In genomic region chr7:142145413-142145940, GRCm38 (mm10) we compare ENCODE assay signal across 23 mouse cellular contexts. TPM values are rescaled to one million over a fixed set of nuclear protein-coding genes. Genes with fewer than 3 reads are reported as not detected.
DNase-seq lines count a peak whose midpoint lies in the region; ATAC-seq and TF ChIP-seq lines count a peak whose summit lies in the region.
"Had no signal": no experiment of that assay in that cellular context is flagged by ENCODE, and none has a peak within 500 bp of the region (broad histone marks: within the 10 kb centered on the region; RNA-seq: fewer than 3 reads in every experiment).

No protein-coding gene starts in this region.

- no peak for TF ChIP-seq POLR2A in cortical plate, adult 2 months (IDR thresholded peaks at IDR 0.05; ENCODE audit: extremely low read depth, insufficient read depth, low read length)

- H3K36me3 ChIP-seq in intestine, postnatal 0 days (ENCODE audit: control insufficient read depth, insufficient read depth) = no peaks in the 10 kb centered on the region
- H3K36me3 ChIP-seq in intestine, embryonic 15.5 days = no peaks in the 10 kb centered on the region
- H3K36me3 ChIP-seq: embryonic facial prominence, embryonic 12.5 days; heart, embryonic 13.5 days; kidney, embryonic 15.5 days; limb, embryonic 15.5 days; lung, embryonic 15.5 days had no signal

- peak; percentile 20 to 28 for DNase-seq in right cerebral cortex, adult 2 months (ENCODE audit: low spot score in 2 of 2)
- DNase-seq in right cerebral cortex, postnatal 10 days (ENCODE audit: low spot score in 2 of 2) = no peak
- DNase-seq in heart, adult 9 months (ENCODE audit: low spot score in 2 of 2) = no peak
- DNase-seq in urinary bladder, postnatal 36 days (ENCODE audit: low spot score in 2 of 2) = no peak

- ATAC-seq in intestine, postnatal 0 days = no peak
- ATAC-seq in intestine, embryonic 15.5 days = no peak
- ATAC-seq: forebrain, postnatal 0 days; hindbrain, postnatal 0 days had no signal

- H3K4me2 ChIP-seq in intestine, postnatal 0 days (replicated peaks; ENCODE audit: low read depth) = no peak overlapping the region
- H3K4me2 ChIP-seq in intestine, embryonic 15.5 days (replicated peaks) = no peak overlapping the region
- H3K4me2 ChIP-seq: embryonic facial prominence, embryonic 12.5 days; heart, embryonic 13.5 days; kidney, embryonic 15.5 days; limb, embryonic 15.5 days; lung, embryonic 15.5 days; midbrain, embryonic 11.5 days had no signal

- H3K4me3 ChIP-seq in intestine, postnatal 0 days (ENCODE audit: low read depth, low read length) = no peak overlapping the region
- H3K4me3 ChIP-seq in intestine, embryonic 15.5 days (replicated peaks) = no peak overlapping the region
- no peak overlapping the region for H3K4me3 ChIP-seq in cortical plate, adult 2 months (ENCODE audit: insufficient read depth, low read length)
- H3K4me3 ChIP-seq: embryonic facial prominence, embryonic 12.5 days; heart, embryonic 13.5 days; kidney, embryonic 15.5 days; left cerebral cortex, adult 2 months; limb, embryonic 15.5 days; lung, embryonic 15.5 days had no signal

- no peak overlapping the region for H3K9ac ChIP-seq in intestine, postnatal 0 days (ENCODE audit: low read depth, low read length)
- H3K9ac ChIP-seq in intestine, embryonic 15.5 days = no peak overlapping the region
- H3K9ac ChIP-seq: embryonic facial prominence, embryonic 12.5 days; forebrain, postnatal 0 days; heart, embryonic 13.5 days; kidney, embryonic 15.5 days; limb, embryonic 15.5 days; liver, embryonic 14.5 days; lung, embryonic 15.5 days had no signal

- H3K9me3 ChIP-seq in intestine, postnatal 0 days (ENCODE audit: control insufficient read depth) = no peaks in the 10 kb centered on the region
- no peaks in the 10 kb centered on the region for H3K9me3 ChIP-seq in intestine, embryonic 15.5 days
- H3K9me3 ChIP-seq: embryonic facial prominence, embryonic 12.5 days; heart, embryonic 13.5 days; kidney, embryonic 15.5 days; limb, embryonic 15.5 days; lung, embryonic 15.5 days had no signal

- no peaks in the 10 kb centered on the region for H3K4me1 ChIP-seq in intestine, postnatal 0 days (replicated peaks; ENCODE audit: control insufficient read depth, insufficient read depth, low read length)
- no peaks in the 10 kb centered on the region for H3K4me1 ChIP-seq in intestine, embryonic 15.5 days (replicated peaks)
- no peaks in the 10 kb centered on the region for H3K4me1 ChIP-seq in cortical plate, adult 2 months (ENCODE audit: control insufficient read depth, insufficient read depth, low read length)
- H3K4me1 ChIP-seq: embryonic facial prominence, embryonic 12.5 days; kidney, embryonic 15.5 days; limb, embryonic 15.5 days; lung, embryonic 15.5 days had no signal

- peak; percentile 65 for TF ChIP-seq CTCF in intestine, postnatal 0 days (IDR thresholded peaks at IDR 0.05; ENCODE audit: low read depth)
- TF ChIP-seq CTCF in cortical plate, adult 2 months (IDR thresholded peaks at IDR 0.05; ENCODE audit: extremely low read depth, insufficient read depth, low read length) = 0 out of 2 replicates have a peak, but pooled peaks have one; percentile 13

- peaks cover 6% of the 10 kb centered on the region; the same call in 1 of the 2 replicates for H3K27me3 ChIP-seq in intestine, postnatal 0 days (replicated peaks; ENCODE audit: control insufficient read depth, insufficient read depth, low read length)
- no peaks in the 10 kb centered on the region for H3K27me3 ChIP-seq in intestine, embryonic 15.5 days (replicated peaks)
- H3K27me3 ChIP-seq: limb, embryonic 15.5 days; lung, embryonic 15.5 days had no signal

- 34% methylated on average over 4 of the region's 4 CpGs for WGBS in intestine, postnatal 0 days
- WGBS in intestine, embryonic 15.5 days = 26% methylated on average over 4 of the region's 4 CpGs

- H3K27ac ChIP-seq in intestine, postnatal 0 days (ENCODE audit: low read depth, low read length) = no peak overlapping the region
- H3K27ac ChIP-seq in intestine, embryonic 15.5 days = no peak overlapping the region
- no peak overlapping the region for H3K27ac ChIP-seq in cortical plate, adult 2 months (ENCODE audit: insufficient read depth, low read length)
- H3K27ac ChIP-seq: embryonic facial prominence, embryonic 12.5 days; heart, embryonic 13.5 days; hindbrain, postnatal 0 days; kidney, embryonic 15.5 days; left cerebral cortex, adult 2 months; limb, embryonic 15.5 days; liver, embryonic 14.5 days; lung, embryonic 15.5 days had no signal

RNA-seq across cellular contexts. Expression of gene Gm45337, which starts 1.1 kb away (rescaled TPM):
- polyA plus RNA-seq in intestine, postnatal 0 days (2015; fragmentation: Nextera tagmentation; extraction: Ambion mirVana) = not detected in 2 replicates
- polyA plus RNA-seq in intestine, embryonic 15.5 days (2015; fragmentation: Nextera tagmentation; extraction: Ambion mirVana) = not detected in 2 replicates
- polyA plus RNA-seq in cortical plate, adult 2 months (2012; rRNA removed) = not detected in 2 replicates
- polyA plus RNA-seq: brain, embryonic 14.5 days; C2C12; embryonic facial prominence, embryonic 12.5 days; forebrain, embryonic 11.5 days; forebrain, postnatal 0 days; heart, embryonic 13.5 days; hindbrain, embryonic 11.5 days; hindbrain, postnatal 0 days; kidney, embryonic 15.5 days; large intestine, adult 2 months; limb, embryonic 15.5 days; liver, embryonic 14.5 days; lung, embryonic 15.5 days; midbrain, embryonic 11.5 days; testis, adult 2 months had no signal

RNA-seq across cellular contexts. Expression of gene Gm39115, which starts 9.6 kb away (rescaled TPM):
- polyA plus RNA-seq in intestine, postnatal 0 days (2015; fragmentation: Nextera tagmentation; extraction: Ambion mirVana) = not detected in 2 replicates
- polyA plus RNA-seq in intestine, embryonic 15.5 days (2015; fragmentation: Nextera tagmentation; extraction: Ambion mirVana) = not detected in 2 replicates
- polyA plus RNA-seq in cortical plate, adult 2 months (2012; rRNA removed) = not detected in 2 replicates
- polyA plus RNA-seq: brain, embryonic 14.5 days; C2C12; embryonic facial prominence, embryonic 12.5 days; forebrain, embryonic 11.5 days; forebrain, postnatal 0 days; heart, embryonic 13.5 days; hindbrain, embryonic 11.5 days; hindbrain, postnatal 0 days; kidney, embryonic 15.5 days; large intestine, adult 2 months; limb, embryonic 15.5 days; liver, embryonic 14.5 days; lung, embryonic 15.5 days; midbrain, embryonic 11.5 days; testis, adult 2 months had no signal

RNA-seq across cellular contexts. Expression of gene Gm29735, which starts 11.4 kb away (rescaled TPM):
- polyA plus RNA-seq in intestine, postnatal 0 days (2015; fragmentation: Nextera tagmentation; extraction: Ambion mirVana) = not detected in 2 replicates
- polyA plus RNA-seq in intestine, embryonic 15.5 days (2015; fragmentation: Nextera tagmentation; extraction: Ambion mirVana) = not detected in 2 replicates
- not detected in 2 replicates for polyA plus RNA-seq in cortical plate, adult 2 months (2012; rRNA removed)
- polyA plus RNA-seq: brain, embryonic 14.5 days; C2C12; embryonic facial prominence, embryonic 12.5 days; forebrain, embryonic 11.5 days; forebrain, postnatal 0 days; heart, embryonic 13.5 days; hindbrain, embryonic 11.5 days; hindbrain, postnatal 0 days; kidney, embryonic 15.5 days; large intestine, adult 2 months; limb, embryonic 15.5 days; liver, embryonic 14.5 days; lung, embryonic 15.5 days; midbrain, embryonic 11.5 days; testis, adult 2 months had no signal

RNA-seq across cellular contexts. Expression of gene Gm4553, which starts 20.1 kb away (rescaled TPM):
- not detected in 2 replicates for polyA plus RNA-seq in intestine, postnatal 0 days (2015; fragmentation: Nextera tagmentation; extraction: Ambion mirVana)
- not detected in 2 replicates for polyA plus RNA-seq in intestine, embryonic 15.5 days (2015; fragmentation: Nextera tagmentation; extraction: Ambion mirVana)
- not detected in 2 replicates for polyA plus RNA-seq in cortical plate, adult 2 months (2012; rRNA removed)
- polyA plus RNA-seq: brain, embryonic 14.5 days; C2C12; embryonic facial prominence, embryonic 12.5 days; forebrain, embryonic 11.5 days; forebrain, postnatal 0 days; heart, embryonic 13.5 days; hindbrain, embryonic 11.5 days; hindbrain, postnatal 0 days; kidney, embryonic 15.5 days; large intestine, adult 2 months; limb, embryonic 15.5 days; liver, embryonic 14.5 days; lung, embryonic 15.5 days; midbrain, embryonic 11.5 days; testis, adult 2 months had no signal

RNA-seq across cellular contexts. Expression of gene Gm45618, which starts 24.9 kb away (rescaled TPM):
- polyA plus RNA-seq in intestine, postnatal 0 days (2015; fragmentation: Nextera tagmentation; extraction: Ambion mirVana) = not detected in 2 replicates
- not detected in 2 replicates for polyA plus RNA-seq in intestine, embryonic 15.5 days (2015; fragmentation: Nextera tagmentation; extraction: Ambion mirVana)
- not detected in 2 replicates for polyA plus RNA-seq in cortical plate, adult 2 months (2012; rRNA removed)
- polyA plus RNA-seq: brain, embryonic 14.5 days; C2C12; embryonic facial prominence, embryonic 12.5 days; heart, embryonic 13.5 days; hindbrain, embryonic 11.5 days; hindbrain, postnatal 0 days; kidney, embryonic 15.5 days; large intestine, adult 2 months; limb, embryonic 15.5 days; liver, embryonic 14.5 days; lung, embryonic 15.5 days; midbrain, embryonic 11.5 days; testis, adult 2 months had no signal

Comparison
In these comparisons a context has a peak if more than half of its experiments do, and no peak if none do; other contexts are left out.
1. DNase-seq: peak in right cerebral cortex, adult 2 months (2 of 2); none in right cerebral cortex, postnatal 10 days (0 of 2), heart, adult 9 months (0 of 2) and urinary bladder, postnatal 36 days (0 of 2).